Mouse (Mus musculus): ENCODE data around the gene Tead3. TPM values are rescaled to one million over a fixed set of nuclear protein-coding genes. Genes with fewer than 3 reads are reported as not detected.
"Not testable (repeated sequence)": the region's sequence is repeated elsewhere in the genome, so short reads cannot be mapped to it uniquely, and the experiment has no call there.

Gene Tead3
- polyA plus RNA-seq, 1 experiment from 2014 or later = 5.7 TPM

DNA sequence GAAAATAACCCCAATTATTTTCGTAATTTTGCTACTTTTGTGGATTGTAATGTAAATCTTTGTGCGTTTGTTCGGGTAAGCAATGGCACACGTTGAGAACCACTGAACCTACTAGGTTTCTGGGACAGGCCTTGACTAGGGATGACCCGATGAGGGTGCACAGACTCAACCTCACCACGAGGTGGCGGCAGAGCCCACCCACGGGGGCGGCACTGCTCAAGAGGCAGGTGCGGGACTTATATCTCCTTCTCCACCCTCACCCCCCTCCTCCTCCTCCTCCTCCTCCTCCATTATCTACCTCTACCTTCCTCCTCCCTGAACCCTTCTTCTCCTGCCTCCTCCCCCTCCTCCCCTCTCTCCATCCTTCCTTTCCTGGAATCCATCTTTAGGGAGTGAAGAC is 23.2 kb upstream of the Tead3 start:
- Histone ChIP-seq H3K9ac (replicated peaks) (no peak overlapping the region), H3K4me1 (no peaks in the 10 kb centered on the region), H3K4me3 (no peak overlapping the region), H3K27me3 (peaks cover 34% of the 10 kb centered on the region), H3K36me3 (no peaks in the 10 kb centered on the region), H3K4me2 (replicated peaks) (no peak overlapping the region), H3K27ac (replicated peaks) (no peak overlapping the region), H3K9me3 (no peaks in the 10 kb centered on the region)
- 15% methylated on average over 10 of the region's 10 CpGs for WGBS
- no peak for ATAC-seq (ENCODE audit: low FRiP score, low read depth)

DNA sequence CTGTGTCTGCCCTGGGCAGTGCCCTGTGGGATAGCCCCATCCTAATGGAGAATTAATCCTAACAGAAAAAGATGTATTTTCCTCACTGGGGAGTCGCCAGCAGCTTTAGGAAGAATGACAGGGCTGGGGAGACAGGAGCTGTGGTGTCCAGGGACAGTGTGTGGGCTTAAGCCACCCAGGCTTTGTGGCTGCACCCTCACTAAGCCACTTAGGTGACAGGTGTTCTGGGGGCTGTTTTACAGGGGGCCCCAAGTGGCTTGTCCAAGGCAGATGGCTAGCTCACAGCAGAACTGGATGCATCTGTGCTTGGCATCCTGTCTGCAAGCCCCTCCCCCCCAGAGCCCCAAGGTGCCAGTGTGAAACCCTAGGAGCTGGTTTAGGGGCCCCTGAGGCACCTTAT is 21.3 kb upstream of the Tead3 start:
- Histone ChIP-seq H3K27ac (replicated peaks) (no peak overlapping the region), H3K9ac (replicated peaks) (no peak overlapping the region), H3K4me3 (no peak overlapping the region), H3K27me3 (peaks cover 34% of the 10 kb centered on the region), H3K4me1 (no peaks in the 10 kb centered on the region), H3K36me3 (no peaks in the 10 kb centered on the region), H3K9me3 (no peaks in the 10 kb centered on the region), H3K4me2 (replicated peaks) (no peak overlapping the region)
- 69% methylated on average over 1 of the region's 1 CpGs for WGBS
- no peak for ATAC-seq (ENCODE audit: low FRiP score, low read depth)

DNA sequence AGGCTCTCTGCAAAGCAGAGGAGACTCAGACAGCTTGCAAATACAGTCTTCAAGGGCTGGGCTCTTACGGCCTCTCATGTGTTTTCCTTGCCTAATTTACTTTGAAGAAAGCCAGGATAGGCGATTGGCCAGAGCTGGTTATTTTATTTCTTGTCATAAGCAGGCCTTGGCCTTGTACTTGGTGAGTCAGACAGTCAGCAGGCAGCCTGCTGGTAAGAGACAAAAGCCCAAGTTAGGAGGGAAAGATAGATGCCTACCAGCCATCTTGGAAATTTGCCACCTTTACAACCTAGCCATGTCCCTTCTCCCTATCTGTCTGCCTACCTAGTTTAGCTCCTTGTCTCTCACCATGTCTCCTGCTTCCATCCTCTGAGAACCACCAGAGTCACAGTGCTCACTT is 20.7 kb upstream of the Tead3 start:
- ATAC-seq (ENCODE audit: low FRiP score, low read depth) = no peak
- no peaks in the 10 kb centered on the region for H3K4me1 ChIP-seq
- no peak overlapping the region for H3K4me3 ChIP-seq
- 78% methylated on average over 2 of the region's 2 CpGs for WGBS
- no peak overlapping the region for H3K4me2 ChIP-seq (replicated peaks)
- no peaks in the 10 kb centered on the region for H3K9me3 ChIP-seq
- H3K27me3 ChIP-seq = peaks cover 28% of the 10 kb centered on the region
- no peak overlapping the region for H3K9ac ChIP-seq (replicated peaks)
- H3K27ac ChIP-seq (replicated peaks) = no peak overlapping the region
- no peaks in the 10 kb centered on the region for H3K36me3 ChIP-seq

DNA sequence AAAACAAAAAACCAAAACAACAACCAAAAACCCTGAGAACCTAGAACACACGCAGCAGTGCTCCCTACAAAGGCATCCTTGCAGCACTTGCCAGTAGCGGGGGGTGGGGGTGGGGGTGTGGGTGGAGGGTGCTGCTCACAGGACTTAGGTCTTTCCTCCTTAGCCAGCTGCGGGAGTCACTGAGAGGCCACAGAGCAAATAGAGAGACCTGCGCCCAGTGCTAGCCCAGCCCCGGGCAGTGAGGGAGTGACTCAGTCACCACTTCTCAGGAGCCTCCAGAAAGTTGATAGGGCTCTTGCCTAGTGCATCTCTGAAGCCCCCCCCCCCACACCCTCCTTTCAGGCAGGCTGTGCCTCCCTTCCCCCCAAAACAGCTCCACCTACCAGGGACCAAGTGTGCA is 18.4 kb upstream of the Tead3 start:
- Histone ChIP-seq H3K4me1 (peaks cover 4% of the 10 kb centered on the region), H3K27ac (replicated peaks) (no peak overlapping the region), H3K9me3 (no peaks in the 10 kb centered on the region), H3K4me3 (no peak overlapping the region), H3K9ac (replicated peaks) (no peak overlapping the region), H3K27me3 (peaks cover 27% of the 10 kb centered on the region), H3K36me3 (no peaks in the 10 kb centered on the region), H3K4me2 (replicated peaks) (no peak overlapping the region)
- 82% methylated on average over 5 of the region's 5 CpGs for WGBS
- ATAC-seq (ENCODE audit: low FRiP score, low read depth) = no peak

DNA sequence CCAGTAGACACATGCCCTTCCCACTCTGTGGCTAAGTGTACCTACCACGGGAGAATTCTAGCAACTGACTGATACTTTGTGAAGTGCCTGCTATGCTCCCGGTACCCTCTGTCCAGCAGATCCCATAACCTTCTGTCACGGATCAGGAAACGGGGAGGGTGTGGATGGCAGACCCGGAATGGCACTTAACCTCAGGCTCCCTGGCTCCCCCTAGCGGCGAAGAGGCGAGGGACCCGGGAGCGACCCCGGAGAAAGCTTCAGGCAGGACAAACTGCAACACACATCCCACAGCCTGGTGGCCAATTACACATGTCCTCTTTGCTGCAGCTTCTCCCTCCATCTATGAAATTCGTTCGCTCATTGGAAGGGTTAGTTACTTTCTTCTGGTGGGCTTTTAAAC is 17.8 kb upstream of the Tead3 start:
- WGBS = 6% methylated on average over 13 of the region's 13 CpGs
- Histone ChIP-seq H3K27me3 (peaks cover 28% of the 10 kb centered on the region), H3K4me1 (peaks cover 10% of the 10 kb centered on the region), H3K27ac (replicated peaks) (no peak overlapping the region), H3K36me3 (no peaks in the 10 kb centered on the region), H3K9me3 (no peaks in the 10 kb centered on the region), H3K4me3 (no peak overlapping the region), H3K4me2 (replicated peaks) (no peak overlapping the region), H3K9ac (replicated peaks) (no peak overlapping the region)
- no peak for ATAC-seq (ENCODE audit: low FRiP score, low read depth)

DNA sequence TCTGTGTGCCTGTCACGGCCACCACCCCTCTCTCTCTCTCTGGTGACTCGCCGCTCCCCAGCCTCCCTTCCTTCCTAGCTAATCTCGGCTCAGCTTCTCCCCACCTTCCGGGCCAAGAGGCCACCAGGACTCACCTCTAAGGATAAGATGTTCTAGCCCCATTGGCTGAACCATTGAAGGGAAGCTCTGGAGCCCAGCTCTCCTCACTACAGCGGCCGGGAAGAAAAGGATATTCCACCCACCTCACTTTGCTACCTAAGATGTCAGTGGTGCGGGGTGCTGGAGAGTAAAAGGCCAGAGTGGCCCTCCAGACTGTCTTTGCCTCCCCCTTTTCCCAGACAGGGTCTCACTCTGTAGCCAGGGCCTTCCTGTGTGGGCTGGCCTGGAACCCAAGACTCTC is 14.5 kb upstream of the Tead3 start, which contains the start of gene Tulp1:
Gene Tulp1 (minus strand): TSS at position 101 of the 400 bp plus-strand sequence.
- Histone ChIP-seq H3K27ac (replicated peaks) (no peak within 1 kb of the TSS), H3K4me2 (replicated peaks) (peak within 1 kb of the TSS; percentile 42), H3K36me3 (no peaks in the 10 kb centered on the region), H3K4me3 (peak within 1 kb of the TSS; percentile 27), H3K4me1 (peaks cover 24% of the 10 kb centered on the region), H3K9ac (replicated peaks) (no peak within 1 kb of the TSS), H3K9me3 (no peaks in the 10 kb centered on the region), H3K27me3 (peaks cover 58% of the 10 kb centered on the region)
- ATAC-seq (ENCODE audit: low FRiP score, low read depth) = no peak
- 22% methylated on average over 8 of the region's 8 CpGs for WGBS

DNA sequence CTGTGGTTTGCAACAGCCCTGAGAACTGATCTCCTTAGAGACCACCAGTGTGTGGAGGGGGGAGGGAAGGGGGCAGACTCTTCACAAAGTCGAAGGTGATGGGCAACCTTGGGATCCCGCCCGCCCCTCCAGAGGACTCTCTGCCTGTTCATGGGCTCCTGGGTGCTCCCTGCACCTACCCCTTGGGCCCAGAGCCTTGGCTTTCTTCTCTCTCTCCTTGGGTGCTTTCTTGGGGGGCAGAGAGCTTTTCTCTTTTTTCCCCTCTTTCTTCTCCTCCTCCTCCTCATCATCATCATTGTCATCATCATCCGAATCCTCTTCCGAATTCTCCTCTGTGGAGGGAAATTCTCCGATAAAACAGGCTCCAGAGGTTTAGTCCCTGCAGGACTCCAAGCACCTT is 12.9 kb upstream of the Tead3 start:
- H3K27me3 ChIP-seq = peaks cover 74% of the 10 kb centered on the region

DNA sequence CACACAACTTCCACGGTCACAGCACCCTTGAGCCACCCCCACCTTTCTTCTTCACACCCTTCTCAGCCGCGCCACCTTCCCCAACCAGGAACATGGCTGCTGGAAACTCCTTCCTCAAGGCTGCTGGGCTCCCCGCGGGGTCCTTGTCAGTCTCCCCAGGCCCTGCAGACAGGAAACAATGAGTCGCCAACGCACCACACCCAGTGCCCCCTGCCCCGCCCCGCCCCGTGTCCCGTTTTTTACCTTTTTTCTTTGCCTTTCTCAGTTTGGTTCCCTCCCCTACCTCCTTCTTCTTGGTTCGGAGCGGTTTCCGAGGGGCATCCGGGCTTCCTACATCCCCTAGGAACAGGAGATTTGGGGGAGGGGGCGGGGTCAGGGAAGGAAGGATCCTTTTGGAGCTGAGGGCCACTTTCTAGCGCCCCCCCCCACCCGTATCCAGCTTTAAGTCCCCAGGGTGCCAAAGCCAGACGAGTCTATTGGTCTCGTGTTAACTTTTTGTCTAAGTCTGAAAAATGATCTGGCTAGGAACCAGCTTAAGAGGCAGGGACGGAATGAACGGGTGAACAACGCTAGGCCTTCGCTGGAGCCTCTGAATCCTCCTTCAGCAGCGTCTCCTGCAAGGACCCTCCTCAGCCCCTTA is 12.2 kb upstream of the Tead3 start:
- ATAC-seq (ENCODE audit: low FRiP score, low read depth) = no peak
- Histone ChIP-seq H3K9ac (replicated peaks) (peak overlapping the region; percentile 17), H3K36me3 (no peaks in the 10 kb centered on the region), H3K27me3 (peaks cover 82% of the 10 kb centered on the region), H3K4me2 (replicated peaks) (peak overlapping the region; percentile 57), H3K4me3 (peak overlapping the region; percentile 32), H3K4me1 (peaks cover 24% of the 10 kb centered on the region), H3K9me3 (0 out of 2 replicates have a peak, but pooled peaks cover 3% of the 10 kb centered on the region), H3K27ac (replicated peaks) (no peak overlapping the region)
- 2% methylated on average over 25 of the region's 25 CpGs for WGBS

More for the DNA sequence above, 12.9 kb upstream of the Tead3 start:
- WGBS = 2% methylated on average over 6 of the region's 6 CpGs
- no peak overlapping the region for H3K9ac ChIP-seq (replicated peaks)
- no peaks in the 10 kb centered on the region for H3K36me3 ChIP-seq
- H3K27ac ChIP-seq (replicated peaks) = no peak overlapping the region
- peaks cover 24% of the 10 kb centered on the region for H3K4me1 ChIP-seq
- H3K9me3 ChIP-seq = 0 out of 2 replicates have a peak, but pooled peaks cover 3% of the 10 kb centered on the region
- peak overlapping the region; percentile 27; the same call in 1 of the 2 replicates for H3K4me3 ChIP-seq
- peak overlapping the region; percentile 42; the same call in 1 of the 2 replicates for H3K4me2 ChIP-seq (replicated peaks)
- no peak for ATAC-seq (ENCODE audit: low FRiP score, low read depth)

DNA sequence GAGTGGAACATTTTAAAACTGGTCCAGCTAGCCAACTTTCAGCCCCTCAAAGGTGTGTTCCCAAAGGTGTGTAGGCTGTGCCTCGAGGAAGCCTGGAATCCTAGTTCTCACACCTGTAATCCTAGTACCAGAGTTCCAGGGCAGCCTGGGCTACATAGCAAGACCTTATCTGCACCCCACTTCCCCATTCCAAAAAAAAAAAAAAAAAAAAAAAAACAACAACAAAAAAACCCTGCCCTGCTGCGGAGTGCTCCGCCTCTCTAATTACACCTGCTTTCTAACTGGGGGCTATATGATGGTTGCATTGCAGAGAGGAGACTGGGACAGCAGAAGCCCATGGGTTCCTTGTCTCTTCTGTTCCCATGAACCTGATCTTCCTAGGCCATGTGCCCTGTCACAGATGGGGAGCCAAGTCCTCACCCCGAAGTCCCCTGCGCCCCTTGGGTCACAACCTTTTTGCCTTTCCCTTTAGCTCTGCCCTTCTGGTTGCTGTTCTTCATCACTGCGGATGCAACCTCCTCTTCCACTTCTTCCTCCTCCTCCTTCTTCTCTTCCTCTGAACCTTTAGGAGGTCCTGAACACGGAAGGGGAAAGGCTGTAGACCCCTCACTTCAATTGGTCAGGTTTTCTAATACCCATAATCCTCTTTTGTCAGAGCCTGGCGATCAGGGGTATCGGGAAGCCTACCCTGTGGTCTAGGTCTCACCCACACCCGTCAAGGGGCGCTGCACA is 11.5 kb upstream of the Tead3 start:
- Histone ChIP-seq H3K9ac (replicated peaks) (no peak overlapping the region), H3K27me3 (peaks cover 86% of the 10 kb centered on the region), H3K36me3 (no peaks in the 10 kb centered on the region), H3K27ac (replicated peaks) (no peak overlapping the region), H3K4me1 (peaks cover 24% of the 10 kb centered on the region), H3K4me2 (replicated peaks) (peak overlapping the region; percentile 57), H3K9me3 (0 out of 2 replicates have a peak, but pooled peaks cover 3% of the 10 kb centered on the region), H3K4me3 (peak overlapping the region; percentile 32)
- no peak for ATAC-seq (ENCODE audit: low FRiP score, low read depth)
- 36% methylated on average over 11 of the region's 11 CpGs for WGBS

DNA sequence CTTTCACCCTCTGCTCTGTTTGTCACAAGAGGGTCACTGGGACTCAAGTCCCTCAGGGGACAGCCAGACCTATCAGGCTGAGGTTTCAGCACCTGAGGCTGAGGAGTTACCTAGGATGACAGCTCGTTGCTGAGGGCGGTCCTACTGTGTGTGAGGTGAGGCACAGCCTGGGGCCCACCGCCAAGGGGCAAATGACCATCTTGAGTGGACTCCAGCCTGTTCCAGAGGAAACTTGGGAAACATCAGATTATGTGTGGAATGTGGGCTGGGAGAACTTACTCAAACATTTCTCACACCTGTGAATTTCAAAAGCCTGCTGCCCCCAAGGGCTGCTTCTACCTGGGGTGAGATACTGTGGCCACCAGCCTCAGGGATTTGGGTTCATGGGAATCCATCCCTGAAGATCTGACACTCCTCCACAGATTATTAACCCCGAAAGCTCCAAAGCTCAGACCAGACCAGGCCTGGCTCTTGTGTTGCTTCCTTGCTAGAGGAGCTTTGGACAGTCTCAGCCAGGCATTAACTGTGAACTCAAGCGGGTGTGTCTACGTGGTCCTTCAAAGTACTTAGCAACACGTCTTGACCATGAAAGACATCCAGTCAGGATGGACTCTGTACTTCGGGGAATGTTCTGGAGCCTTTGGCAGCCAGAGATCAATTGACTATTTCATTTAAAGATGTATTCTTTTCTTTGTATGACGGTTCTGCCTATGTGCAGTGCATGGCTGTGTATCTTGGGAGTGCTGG is 10.1 kb upstream of the Tead3 start:
- ATAC-seq (ENCODE audit: low FRiP score, low read depth) = no peak
- Histone ChIP-seq H3K9me3 (0 out of 2 replicates have a peak, but pooled peaks cover 3% of the 10 kb centered on the region), H3K4me3 (no peak overlapping the region), H3K36me3 (no peaks in the 10 kb centered on the region), H3K27me3 (peaks cover 88% of the 10 kb centered on the region), H3K4me1 (peaks cover 24% of the 10 kb centered on the region), H3K4me2 (replicated peaks) (no peak overlapping the region), H3K9ac (replicated peaks) (no peak overlapping the region), H3K27ac (replicated peaks) (no peak overlapping the region)
- 83% methylated on average over 9 of the region's 9 CpGs for WGBS

DNA sequence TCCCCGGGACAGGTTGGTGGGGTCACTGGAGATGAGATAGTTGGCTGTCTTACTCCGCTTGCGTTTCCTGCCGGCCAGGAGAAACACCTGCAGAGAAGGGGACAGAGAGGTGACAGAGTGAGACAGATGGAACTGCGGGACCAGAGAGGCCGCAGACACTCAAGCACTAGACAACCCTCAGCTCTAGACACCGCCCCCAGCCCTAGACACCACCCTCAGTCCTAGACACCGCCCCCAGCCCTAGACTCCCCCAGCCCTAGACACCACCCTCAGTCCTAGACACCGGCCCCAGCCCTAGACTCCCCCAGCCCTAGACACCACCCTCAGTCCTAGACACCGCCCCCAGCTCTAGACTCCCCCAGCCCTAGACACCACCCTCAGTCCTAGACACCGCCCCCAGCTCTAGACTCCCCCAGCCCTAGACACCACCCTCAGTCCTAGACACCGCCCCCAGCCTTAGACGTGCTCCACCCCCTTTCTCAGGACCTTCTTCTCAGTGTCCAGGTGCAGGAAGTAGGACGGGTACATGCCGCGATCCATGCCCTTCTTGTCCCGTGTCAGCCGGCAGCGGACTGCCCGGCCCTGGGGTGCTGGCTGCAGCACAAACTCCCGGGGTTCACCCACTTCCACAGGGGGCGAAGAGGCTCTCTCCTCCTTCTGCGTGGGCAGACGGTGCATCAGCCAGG is 8.1 kb upstream of the Tead3 start:
- not testable (repeated sequence) for H3K4me3 ChIP-seq; H3K27ac ChIP-seq (replicated peaks); H3K36me3 ChIP-seq; H3K4me2 ChIP-seq (replicated peaks); ATAC-seq (ENCODE audit: low FRiP score, low read depth); H3K9ac ChIP-seq (replicated peaks); H3K9me3 ChIP-seq
- H3K4me1 ChIP-seq = peaks cover 16% of the 10 kb centered on the region
- H3K27me3 ChIP-seq = peaks cover 72% of the 10 kb centered on the region
- 16% methylated on average over 24 of the region's 24 CpGs for WGBS

Measured in midbrain, embryonic 12.5 days (tissue).